In the genomic region with DNA sequence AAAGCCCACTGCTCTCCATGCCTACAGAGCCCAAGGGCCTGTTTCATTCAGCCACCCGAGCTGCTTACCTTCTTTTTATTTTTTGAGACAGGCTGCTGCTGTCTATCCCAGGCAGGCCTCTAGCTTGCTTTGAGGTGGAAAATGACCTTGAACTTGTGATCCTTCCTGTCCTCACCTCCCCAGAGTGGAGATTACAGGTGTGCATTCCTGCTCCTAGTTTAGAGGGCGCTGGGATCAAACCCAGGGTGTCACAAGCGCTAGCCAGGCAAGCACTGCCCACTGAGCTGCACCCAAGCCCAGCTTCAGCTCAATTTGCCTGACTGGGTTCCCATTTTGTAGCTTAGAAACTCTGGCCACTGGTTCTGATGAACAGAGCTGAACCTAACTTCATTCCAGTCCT, we compare ENCODE assay signal across 12 mouse cellular contexts. TPM values are rescaled to one million over a fixed set of nuclear protein-coding genes. Genes with fewer than 3 reads are reported as not detected.
DNase-seq lines count a peak whose midpoint lies in the region; ATAC-seq lines count a peak whose summit lies in the region.
"Had no signal": no experiment of that assay in that cellular context is flagged by ENCODE, and none has a peak within 500 bp of the region (broad histone marks: within the 10 kb centered on the region; RNA-seq: fewer than 3 reads in every experiment).

No protein-coding gene starts in this region.

- H3K9me3 ChIP-seq in kidney, embryonic 15.5 days (replicated peaks): no peaks in the 10 kb centered on the region
- H3K9me3 ChIP-seq in intestine, embryonic 15.5 days: no peaks in the 10 kb centered on the region
- H3K9me3 ChIP-seq: midbrain, embryonic 15.5 days; neural tube, embryonic 12.5 days had no signal

- H3K4me2 ChIP-seq in kidney, embryonic 15.5 days: 0 out of 2 replicates have a peak overlapping the region, but pooled peaks have one; percentile 1
- no peak overlapping the region for H3K4me2 ChIP-seq in intestine, embryonic 15.5 days (replicated peaks)
- H3K4me2 ChIP-seq: midbrain, embryonic 15.5 days; neural tube, embryonic 12.5 days had no signal

- intact Hi-C loops in heart, postnatal 25 days (cut with DNase I): no loop called here

- peaks cover 4% of the 10 kb centered on the region; the same call in 1 of the 2 replicates for H3K36me3 ChIP-seq in kidney, embryonic 15.5 days
- H3K36me3 ChIP-seq in intestine, embryonic 15.5 days: no peaks in the 10 kb centered on the region
- H3K36me3 ChIP-seq: midbrain, embryonic 15.5 days; neural tube, embryonic 12.5 days had no signal

- peaks cover 28% of the 10 kb centered on the region for H3K4me1 ChIP-seq in kidney, embryonic 15.5 days
- H3K4me1 ChIP-seq in intestine, embryonic 15.5 days (replicated peaks): peaks cover 18% of the 10 kb centered on the region
- H3K4me1 ChIP-seq: midbrain, embryonic 15.5 days; neural tube, embryonic 12.5 days had no signal

- H3K27ac ChIP-seq in kidney, embryonic 15.5 days: peak overlapping the region; percentile 78
- 0 out of 2 replicates have a peak overlapping the region, but pooled peaks have one; percentile 23 for H3K27ac ChIP-seq in intestine, embryonic 15.5 days
- H3K27ac ChIP-seq: midbrain, embryonic 15.5 days; neural tube, embryonic 12.5 days had no signal

- H3K4me3 ChIP-seq in kidney, embryonic 15.5 days (replicated peaks): no peak overlapping the region
- no peak overlapping the region for H3K4me3 ChIP-seq in intestine, embryonic 15.5 days (replicated peaks)
- H3K4me3 ChIP-seq: midbrain, embryonic 15.5 days; neural tube, embryonic 12.5 days had no signal

- H3K9ac ChIP-seq in kidney, embryonic 15.5 days: no peak overlapping the region
- H3K9ac ChIP-seq in intestine, embryonic 15.5 days: no peak overlapping the region
- H3K9ac ChIP-seq: midbrain, embryonic 15.5 days; neural tube, embryonic 12.5 days had no signal

- peak; percentile 82 for DNase-seq in heart, adult 11 months
- DNase-seq in heart, postnatal 25 days (ENCODE audit: low spot score): no peak
- no peak for DNase-seq in kidney, postnatal 36 days
- peak; percentile 45 for DNase-seq in ES-CJ7 (ENCODE audit: low read depth, low spot score)
- DNase-seq in spleen, postnatal 14 days (ENCODE audit: low spot score in 2 of 2): no peak
- DNase-seq: lung, postnatal 10 days; spleen, adult 18-20 months; thymus, postnatal 14 days had no signal

- ATAC-seq in kidney, embryonic 15.5 days (replicated peaks; ENCODE audit: low FRiP score): no peak; the same call in 1 of the 2 replicates
- peak; percentile 22; the same call in 1 of the 2 replicates for ATAC-seq in intestine, embryonic 15.5 days
- ATAC-seq: midbrain, embryonic 15.5 days had no signal

- no peaks in the 10 kb centered on the region for H3K27me3 ChIP-seq in kidney, embryonic 15.5 days
- no peaks in the 10 kb centered on the region for H3K27me3 ChIP-seq in intestine, embryonic 15.5 days (replicated peaks)
- H3K27me3 ChIP-seq: midbrain, embryonic 15.5 days; neural tube, embryonic 12.5 days had no signal

- WGBS in kidney, embryonic 15.5 days: 64% methylated on average over 3 of the region's 3 CpGs
- WGBS in intestine, embryonic 15.5 days: 61% methylated on average over 3 of the region's 3 CpGs

RNA-seq across cellular contexts. Expression of a gene that starts 44.7 kb away (rescaled TPM):
- 100 to 1,000 TPM; 104 to 105 TPM for total RNA-seq in heart, postnatal 25 days (2021)
- polyA plus RNA-seq in kidney, embryonic 15.5 days (2015; fragmentation: Nextera tagmentation; extraction: Ambion mirVana): 45.5 and 45.7 TPM in 2 replicates
- 32.8 TPM in 2 replicates for polyA plus RNA-seq in intestine, embryonic 15.5 days (2015; fragmentation: Nextera tagmentation; extraction: Ambion mirVana)

RNA-seq across cellular contexts. Expression of a gene that starts 45.5 kb away (rescaled TPM):
- 10 to 100 TPM; 48.8 to 55.6 TPM for total RNA-seq in heart, postnatal 25 days (2021)
- 31.7 and 32.2 TPM in 2 replicates for polyA plus RNA-seq in kidney, embryonic 15.5 days (2015; fragmentation: Nextera tagmentation; extraction: Ambion mirVana)
- polyA plus RNA-seq in intestine, embryonic 15.5 days (2015; fragmentation: Nextera tagmentation; extraction: Ambion mirVana): 26.9 and 28.0 TPM in 2 replicates

Comparison
In these comparisons a context has a peak if more than half of its experiments do, and no peak if none do; other contexts are left out.
1. DNase-seq: peak in heart, adult 11 months (single experiment) and ES-CJ7 (single experiment); none in heart, postnatal 25 days (single experiment), kidney, postnatal 36 days (0 of 2) and spleen, postnatal 14 days (0 of 2).